Mouse (Mus musculus) spleen, adult 2 months (tissue): ENCODE results near the gene Rpl4.

Source experiments
- CTCF ChIP-seq: fragments of 200-500 bp; IDR thresholded peaks from 2 replicates; pipeline ENCODE4 v1.5.1; 2011; ENCODE audit warnings: mild to moderate bottlenecking, inconsistent platforms; ENCODE audit not compliant: insufficient read depth, insufficient read length, insufficient replicate concordance; ENCODE audit errors: extremely low read depth
- POLR2A ChIP-seq: fragments of 200-500 bp; IDR thresholded peaks from 2 replicates; pipeline ENCODE4 v1.6.1; 2011; ENCODE audit warnings: low read depth, low read length, inconsistent platforms

DNA sequence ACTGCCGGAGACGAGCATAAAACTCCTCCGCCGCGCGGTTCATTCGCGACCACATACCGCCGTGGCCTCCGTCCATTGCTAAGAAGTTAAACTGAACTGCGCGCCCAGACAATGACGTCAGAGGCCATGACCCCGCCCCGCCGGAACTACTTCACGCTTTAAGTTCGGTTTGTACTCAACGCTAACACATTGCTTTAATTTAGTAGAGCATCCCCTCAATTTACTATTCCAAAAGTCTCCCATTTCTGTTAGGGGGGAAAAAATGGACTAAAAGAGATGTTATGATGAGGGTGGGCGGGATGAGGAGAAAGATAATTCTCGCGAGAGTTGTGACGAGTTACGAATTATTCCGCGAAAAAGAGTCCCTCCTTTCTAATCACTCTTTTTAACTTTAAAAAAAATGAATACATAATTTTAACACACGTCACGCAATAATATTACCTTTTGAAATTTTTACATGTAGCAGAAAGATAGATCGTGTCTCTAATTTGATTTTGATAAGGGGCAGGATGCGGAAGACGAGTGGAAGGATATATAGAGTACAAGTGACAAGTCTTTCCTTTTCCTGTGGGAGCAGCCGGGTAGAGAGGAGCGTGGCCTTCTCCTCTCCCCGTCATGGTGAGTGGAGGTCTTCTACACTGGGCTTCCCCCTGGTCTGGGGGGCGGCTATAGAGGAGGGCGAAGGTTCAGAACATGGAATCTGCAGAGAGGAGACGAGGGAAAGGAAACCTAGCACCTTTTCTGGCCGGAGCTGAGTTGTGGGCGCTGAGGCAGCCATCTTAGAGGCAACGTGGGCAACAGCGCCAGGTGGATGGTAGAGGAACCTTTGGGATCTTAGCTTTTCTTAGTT lies at the start of gene Rpl4, which contains the start of gene Zwilch:
- TF ChIP-seq CTCF (no peak), POLR2A (peak; percentile 84)
